ENCODE assay signal across 24 mouse cellular contexts in genomic region chr12:4406155-4406554, GRCm38 (mm10).
"Had no signal": no experiment of that assay in that cellular context is flagged by ENCODE, and none has a peak within 500 bp of the region (broad histone marks: within the 10 kb centered on the region; RNA-seq: fewer than 3 reads in every experiment).

No protein-coding gene starts in this region.

- H3K9me3 ChIP-seq: heart, embryonic 10.5 days; heart, embryonic 12.5 days; hindbrain, embryonic 10.5 days; hindbrain, embryonic 12.5 days; intestine, embryonic 15.5 days; limb, embryonic 13.5 days; limb, embryonic 15.5 days; liver, embryonic 12.5 days had no signal

- H3K4me1 ChIP-seq: heart, embryonic 10.5 days; heart, embryonic 12.5 days; hindbrain, embryonic 10.5 days; hindbrain, embryonic 12.5 days; intestine, embryonic 15.5 days; limb, embryonic 13.5 days; limb, embryonic 15.5 days; liver, embryonic 12.5 days had no signal

- H3K27ac ChIP-seq: heart, embryonic 10.5 days; hindbrain, embryonic 10.5 days; hindbrain, embryonic 12.5 days; hindbrain, embryonic 14.5 days; intestine, embryonic 15.5 days; limb, embryonic 13.5 days; limb, embryonic 15.5 days; liver, embryonic 12.5 days; liver, embryonic 14.5 days had no signal

- H3K27me3 ChIP-seq: heart, embryonic 12.5 days; hindbrain, embryonic 12.5 days; intestine, embryonic 15.5 days; limb, embryonic 13.5 days; limb, embryonic 15.5 days; liver, embryonic 12.5 days had no signal

- ATAC-seq: hindbrain, embryonic 16.5 days; inflammation-experienced regulatory T-cells, adult 6 months; intestine, embryonic 15.5 days; intestine, postnatal 0 days; liver, embryonic 12.5 days had no signal

- H3K4me3 ChIP-seq: heart, embryonic 10.5 days; heart, embryonic 12.5 days; hindbrain, embryonic 10.5 days; hindbrain, embryonic 12.5 days; intestine, embryonic 15.5 days; limb, embryonic 13.5 days; limb, embryonic 15.5 days; liver, embryonic 12.5 days had no signal

- H3K9ac ChIP-seq: heart, embryonic 12.5 days; hindbrain, embryonic 12.5 days; hindbrain, embryonic 14.5 days; intestine, embryonic 15.5 days; limb, embryonic 13.5 days; limb, embryonic 15.5 days; liver, embryonic 12.5 days; liver, embryonic 14.5 days had no signal

- H3K36me3 ChIP-seq: heart, embryonic 10.5 days; heart, embryonic 12.5 days; hindbrain, embryonic 10.5 days; hindbrain, embryonic 12.5 days; intestine, embryonic 15.5 days; limb, embryonic 13.5 days; limb, embryonic 15.5 days; liver, embryonic 12.5 days had no signal

- DNase-seq: gastrocnemius, postnatal 14 days; heart, adult 18-20 months; heart, postnatal 10 days; heart, postnatal 4 days; kidney, adult 18-20 months; kidney, adult 8-10 months; kidney, postnatal 14 days; kidney, postnatal 36 days; layer of hippocampus, adult 9-11 months; layer of hippocampus, postnatal 36 days; left cerebral cortex, postnatal 4 days had no signal
